Mouse (Mus musculus) lung, postnatal 0 days (tissue): ENCODE measurements around the gene Cdc42bpg.

Source experiments
- CTCF ChIP-seq: IDR thresholded peaks from 2 replicates; pipeline ENCODE4 v1.5.1; 2016; ENCODE audit warnings: antibody characterized with exemption, mild to moderate bottlenecking
- EP300 ChIP-seq: IDR thresholded peaks from 2 replicates; pipeline ENCODE4 v1.6.1; 2016; ENCODE audit warnings: antibody characterized with exemption, mild to moderate bottlenecking, control low read depth

DNA sequence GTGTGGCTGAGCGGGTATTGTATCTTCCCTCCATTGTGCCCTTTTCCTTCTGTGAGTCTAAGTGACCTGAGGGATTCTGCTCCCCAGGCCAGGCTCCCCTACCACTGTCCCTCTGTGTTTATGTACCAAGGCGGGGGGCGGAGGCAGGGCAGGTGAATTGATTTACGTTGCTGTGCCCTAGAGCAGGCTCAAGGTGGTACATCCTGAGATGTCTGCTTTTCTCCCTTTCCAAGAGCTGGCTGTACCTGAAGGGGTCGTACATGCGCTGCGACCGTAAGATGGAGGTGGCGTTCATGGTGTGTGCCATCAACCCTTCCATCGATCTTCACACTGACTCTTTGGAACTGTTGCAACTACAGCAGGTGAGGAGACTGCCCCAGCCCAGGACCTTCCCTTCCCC is 30.7 kb downstream of the Cdc42bpg start:
- TF ChIP-seq CTCF (no peak), EP300 (no peak)
